Mouse (Mus musculus) midbrain, embryonic 11.5 days (tissue): Measurements from ENCODE around the gene Asb16. TPM values are rescaled to one million over a fixed set of nuclear protein-coding genes. Genes with fewer than 3 reads are reported as not detected.

ENCODE experiments used
- ATAC-seq: fragments of 200-750 bp; cut with Nextera tagmentation; 2 replicates; pipeline ENCODE4 v1.8.0; 2017; ENCODE audit warnings: moderate TSS enrichment, moderate library complexity; ENCODE audit not compliant: low FRiP score
- DNase-seq: peaks from one replicate; pipeline ENCODE4 v3.0.0; 2015; ENCODE audit warnings: low spot score; ENCODE audit errors: missing footprints
- H3K27ac ChIP-seq: fragments of 300-500 bp; sonication (generic); 2 replicates; pipeline ENCODE4 v1.5.1; 2014; ENCODE audit warnings: low read depth, low read length
- H3K27me3 ChIP-seq: fragments of 300-500 bp; sonication (generic); 2 replicates; pipeline ENCODE4 v1.6.1; 2014; ENCODE audit warnings: mild to moderate bottlenecking, low read length, moderate library complexity, mixed read lengths; ENCODE audit not compliant: control insufficient read depth, insufficient read depth
- H3K36me3 ChIP-seq: fragments of 300-500 bp; sonication (generic); 2 replicates; pipeline ENCODE4 v1.6.1; 2014; ENCODE audit warnings: mild to moderate bottlenecking, low read length, moderate library complexity, mixed read lengths; ENCODE audit not compliant: control insufficient read depth, insufficient read depth
- H3K4me1 ChIP-seq: fragments of 300-500 bp; sonication (generic); 2 replicates; pipeline ENCODE4 v1.6.1; 2014; ENCODE audit warnings: low read length; ENCODE audit not compliant: control insufficient read depth, insufficient read depth
- H3K4me2 ChIP-seq: fragments of 300-500 bp; sonication (generic); 2 replicates; pipeline ENCODE4 v1.6.1; 2014; ENCODE audit warnings: mild to moderate bottlenecking, moderate library complexity
- H3K4me3 ChIP-seq: fragments of 300-500 bp; sonication (generic); 2 replicates; pipeline ENCODE4 v1.5.1; 2014; ENCODE audit warnings: low read depth, low read length
- H3K9ac ChIP-seq: fragments of 300-500 bp; sonication (generic); 2 replicates; pipeline ENCODE4 v1.6.1; 2014; ENCODE audit warnings: low read length
- H3K9me3 ChIP-seq: fragments of 300-500 bp; sonication (generic); 2 replicates; pipeline ENCODE4 v1.6.1; 2016; ENCODE audit warnings: low read length; ENCODE audit not compliant: control insufficient read depth
- WGBS: fragments of 180-500 bp; shearing (Covaris S2); extraction: QIAGEN DNeasy Blood & Tissue Kit; methylation state at CpG from one replicate; pipeline ENCODE4 v1.1.7; 2014; 5-methylcytosine and 5-hydroxymethylcytosine counted together
- polyA plus RNA-seq: library from polyadenylated mRNA; unstranded; fragments of >200 nt; fragmentation: Nextera tagmentation; extraction: Ambion mirVana; gene quantifications from 2 replicates; pipeline ENCODE4 v1.2.1, GENCODE M21; 2014

Asb16 gene
- polyA plus RNA-seq, 1 experiment from 2014 or later, result 0.08 TPM

DNA sequence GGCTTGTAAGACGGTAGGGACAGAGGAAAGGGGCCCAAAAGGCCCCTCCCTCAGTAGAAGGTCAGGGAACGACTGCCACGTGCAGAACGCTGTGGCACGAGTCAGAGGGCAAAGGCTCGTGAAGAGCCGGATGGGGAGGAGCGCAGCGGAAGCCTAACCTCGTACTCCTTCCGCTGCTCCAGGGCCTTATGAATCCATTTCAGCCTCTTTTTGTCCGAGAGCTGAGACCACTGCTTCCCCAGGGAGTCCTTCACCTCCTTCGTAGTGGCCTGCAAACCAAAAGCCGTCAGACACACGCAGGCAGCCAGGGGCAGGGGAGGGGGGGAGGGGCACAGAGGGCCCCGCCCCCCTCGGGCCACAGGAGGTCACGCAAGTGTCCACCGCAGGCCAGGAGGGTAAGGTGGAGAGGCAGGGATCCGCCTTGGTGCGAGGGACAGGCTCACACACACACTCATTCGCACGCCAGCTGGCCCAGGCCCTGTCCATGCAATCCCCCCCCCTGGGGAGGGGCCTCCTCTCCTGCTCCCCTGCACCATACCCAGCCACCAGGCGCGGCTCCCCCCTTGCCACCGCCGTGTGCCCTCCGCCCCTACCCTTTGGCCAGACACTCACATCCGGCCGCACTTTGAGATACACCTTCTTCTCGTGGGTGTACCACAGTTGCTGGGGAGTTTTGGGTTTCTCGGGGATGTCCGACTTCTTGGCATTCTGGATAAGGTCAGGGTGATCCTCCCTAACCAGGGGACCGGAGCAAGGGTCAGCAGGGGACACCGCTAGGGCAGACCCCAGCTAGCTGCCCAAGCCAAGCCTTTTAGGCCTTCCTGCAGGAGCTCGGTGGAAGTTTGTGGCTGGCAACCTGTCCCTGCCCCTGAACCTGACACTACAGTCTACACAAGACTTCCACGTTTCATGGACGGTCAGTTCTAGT is 42.5 kb downstream of the Asb16 start:
- peaks cover 22% of the 10 kb centered on the region for H3K36me3 ChIP-seq
- peak; percentile 87 for DNase-seq
- H3K27ac ChIP-seq, result no peak overlapping the region
- H3K4me2 ChIP-seq, result no peak overlapping the region
- H3K9ac ChIP-seq, result 0 out of 2 replicates have a peak overlapping the region, but pooled peaks have one; percentile 5
- 43% methylated on average over 34 of the region's 38 CpGs for WGBS
- peaks cover 35% of the 10 kb centered on the region for H3K4me1 ChIP-seq
- H3K4me3 ChIP-seq, result 0 out of 2 replicates have a peak overlapping the region, but pooled peaks have one; percentile 3
- H3K9me3 ChIP-seq, result no peaks in the 10 kb centered on the region
- H3K27me3 ChIP-seq, result no peaks in the 10 kb centered on the region
- ATAC-seq, result no peak

DNA sequence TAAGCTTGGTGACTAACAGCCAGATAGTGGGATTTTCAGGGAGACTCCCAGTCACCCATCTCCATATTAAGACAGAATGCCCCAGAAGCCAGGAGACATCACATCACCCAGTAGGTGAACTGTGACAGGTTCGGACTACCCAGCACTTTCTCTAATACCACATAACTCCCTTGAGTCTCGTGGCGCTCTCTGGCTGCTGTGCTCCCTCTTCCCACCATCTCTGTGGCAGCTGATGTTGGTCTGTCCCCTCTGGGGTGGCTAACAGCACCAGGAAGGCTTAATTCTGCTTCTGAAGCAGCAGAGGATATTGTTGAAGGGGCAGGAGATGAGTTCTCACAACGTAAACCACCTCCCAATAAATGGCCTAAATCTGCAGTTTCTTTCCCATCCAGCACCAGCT is 43.4 kb downstream of the Asb16 start:
- ATAC-seq (no peak), DNase-seq (peak; percentile 53)
- no peak overlapping the region for H3K27ac ChIP-seq
- H3K9ac ChIP-seq, result no peak overlapping the region
- H3K4me2 ChIP-seq, result no peak overlapping the region
- WGBS, result 89% methylated on average over 4 of the region's 4 CpGs
- H3K4me3 ChIP-seq, result no peak overlapping the region
- peaks cover 37% of the 10 kb centered on the region for H3K4me1 ChIP-seq
- H3K36me3 ChIP-seq, result peaks cover 19% of the 10 kb centered on the region
- H3K9me3 ChIP-seq, result no peaks in the 10 kb centered on the region
- H3K27me3 ChIP-seq, result no peaks in the 10 kb centered on the region

DNA sequence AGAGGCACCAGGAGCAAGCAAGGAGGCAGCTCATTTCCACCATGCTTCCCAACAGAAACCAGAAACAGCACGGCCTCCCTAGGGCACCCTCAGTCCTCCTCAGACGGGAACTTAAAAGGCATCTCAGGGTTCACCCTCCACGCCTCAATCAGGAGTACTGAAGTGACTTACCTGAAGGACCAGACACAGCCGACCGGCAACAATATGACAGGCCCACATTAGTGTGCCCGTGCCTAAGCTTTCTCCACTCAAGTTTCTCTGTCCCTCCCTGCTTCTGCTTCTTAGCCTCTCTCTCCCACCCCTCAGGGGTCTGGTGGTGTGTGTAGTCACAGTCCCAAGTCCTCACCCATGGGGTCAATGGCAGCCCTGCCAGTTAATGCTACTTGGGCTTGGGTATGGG is 44.0 kb downstream of the Asb16 start:
- Histone ChIP-seq H3K4me3 (no peak overlapping the region), H3K4me1 (peaks cover 37% of the 10 kb centered on the region), H3K4me2 (no peak overlapping the region), H3K36me3 (peaks cover 18% of the 10 kb centered on the region), H3K9ac (no peak overlapping the region), H3K27ac (no peak overlapping the region), H3K27me3 (no peaks in the 10 kb centered on the region), H3K9me3 (no peaks in the 10 kb centered on the region)
- WGBS, result 86% methylated on average over 6 of the region's 6 CpGs
- DNase-seq (peak; percentile 81), ATAC-seq (no peak)

DNA sequence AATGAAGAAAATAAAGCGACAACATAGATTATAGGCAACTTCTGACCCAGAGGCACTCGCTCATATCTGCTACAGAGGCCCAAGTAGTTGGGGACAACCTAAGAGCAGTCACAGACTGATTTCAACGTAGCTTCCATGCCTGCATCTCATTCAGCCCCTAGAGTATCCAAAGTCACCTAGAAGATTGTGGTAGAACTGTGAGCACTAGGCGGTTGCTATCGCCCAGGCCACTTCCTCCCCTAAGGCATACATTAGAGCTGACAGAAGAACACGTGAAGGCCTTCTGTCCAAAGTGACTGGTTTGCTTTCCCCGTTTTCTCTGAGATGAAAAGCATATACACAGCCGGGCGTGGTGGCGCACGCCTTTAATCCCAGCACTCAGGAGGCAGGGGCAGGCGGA is 45.8 kb downstream of the Asb16 start:
- no peak overlapping the region for H3K4me3 ChIP-seq
- no peaks in the 10 kb centered on the region for H3K9me3 ChIP-seq
- 89% methylated on average over 12 of the region's 12 CpGs for WGBS
- H3K27me3 ChIP-seq, result no peaks in the 10 kb centered on the region
- no peak overlapping the region for H3K4me2 ChIP-seq
- no peak overlapping the region for H3K9ac ChIP-seq
- DNase-seq (peak; percentile 72), ATAC-seq (no peak)
- H3K4me1 ChIP-seq, result peaks cover 31% of the 10 kb centered on the region
- H3K36me3 ChIP-seq, result peaks cover 13% of the 10 kb centered on the region; the same call in 1 of the 2 replicates
- H3K27ac ChIP-seq, result no peak overlapping the region

DNA sequence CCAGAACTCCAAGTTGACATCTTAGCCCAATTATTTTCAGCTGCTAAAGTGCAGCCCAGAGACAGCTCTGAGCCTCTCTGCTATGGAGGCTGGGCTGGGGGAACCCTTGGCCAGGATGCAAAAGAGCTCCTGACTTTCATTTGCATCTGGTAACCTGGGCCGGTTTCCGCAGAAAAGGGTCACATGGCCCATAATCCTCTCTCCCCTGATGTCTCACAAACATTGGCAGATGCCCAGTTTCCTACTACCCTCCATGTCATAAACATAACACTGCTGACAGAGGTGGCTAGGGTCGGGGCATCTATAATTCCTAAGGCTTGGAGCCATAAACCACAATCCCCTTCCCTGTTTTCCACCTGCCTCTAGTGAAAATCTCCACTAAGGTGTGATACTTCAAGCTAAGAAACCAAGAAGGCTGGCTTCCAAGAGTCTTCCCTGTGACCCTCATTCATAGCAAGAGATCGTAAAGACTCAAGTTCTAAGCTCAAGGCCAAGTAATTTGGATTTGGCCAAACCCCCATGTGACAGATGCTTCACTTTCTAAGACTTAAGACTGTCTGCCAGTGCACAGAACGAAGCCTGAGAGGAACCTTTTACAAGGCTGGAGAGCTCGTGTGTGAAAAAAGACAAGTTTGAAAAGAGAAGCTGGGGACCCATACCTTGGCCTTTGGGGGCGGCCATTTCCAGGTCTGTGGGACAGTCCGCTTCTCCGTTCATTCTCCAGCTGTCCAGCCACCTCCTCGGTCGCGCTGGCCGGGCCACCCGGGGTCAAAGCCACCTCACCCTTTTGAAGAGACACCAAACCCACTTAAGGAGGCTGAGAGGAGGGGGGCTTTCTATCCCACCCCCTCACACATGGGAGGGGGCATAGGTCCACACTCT is 47.4 kb downstream of the Asb16 start:
- Histone ChIP-seq H3K27me3 (no peaks in the 10 kb centered on the region), H3K27ac (peak overlapping the region; percentile 27; the same call in 1 of the 2 replicates), H3K4me2 (peak overlapping the region; percentile 86), H3K36me3 (peaks cover 10% of the 10 kb centered on the region; the same call in 1 of the 2 replicates), H3K4me3 (peak overlapping the region; percentile 98), H3K9ac (peak overlapping the region; percentile 100), H3K4me1 (peaks cover 21% of the 10 kb centered on the region), H3K9me3 (no peaks in the 10 kb centered on the region)
- ATAC-seq, result no peak
- DNase-seq, result peak; percentile 91
- WGBS, result 13% methylated on average over 14 of the region's 14 CpGs

DNA sequence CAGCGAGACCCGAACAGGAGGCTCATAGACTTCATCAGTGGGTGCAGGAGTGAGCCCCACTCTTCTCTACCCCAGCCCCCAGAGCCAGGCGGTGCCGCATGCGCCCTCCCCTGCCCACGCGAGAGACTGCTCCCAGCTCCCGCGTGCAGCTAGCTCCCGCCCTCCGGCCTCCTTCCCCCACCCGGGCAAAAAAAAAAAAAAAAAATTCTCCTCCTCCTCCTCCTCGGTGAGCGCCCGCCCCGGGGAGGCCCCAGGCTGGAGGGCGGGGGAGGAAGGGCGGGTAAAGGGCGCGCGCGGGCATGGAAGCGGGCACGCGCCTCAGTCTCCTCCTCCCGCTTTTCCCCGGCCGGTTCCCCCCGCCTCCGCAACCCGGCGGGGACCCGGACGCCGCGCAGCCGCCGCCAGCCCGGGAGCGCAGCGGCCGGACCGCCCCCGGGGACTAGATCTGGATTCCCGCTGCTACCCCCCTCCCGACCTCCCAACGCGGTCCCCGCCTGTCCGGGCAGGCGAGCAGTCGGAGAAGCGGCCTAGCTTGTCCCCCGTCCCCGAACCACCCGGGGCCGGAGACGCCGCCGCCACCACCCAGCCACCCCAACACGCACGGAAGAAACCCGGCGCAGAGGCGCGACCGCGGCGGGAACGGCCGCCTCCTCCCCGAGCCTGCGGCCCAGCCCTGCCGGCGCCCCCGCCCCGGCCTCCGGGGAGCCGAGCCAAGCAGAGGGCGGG is 48.2 kb downstream of the Asb16 start:
- Histone ChIP-seq H3K4me2 (peak overlapping the region; percentile 86), H3K27ac (peak overlapping the region; percentile 97), H3K4me3 (peak overlapping the region; percentile 98), H3K36me3 (peaks cover 10% of the 10 kb centered on the region; the same call in 1 of the 2 replicates), H3K9ac (peak overlapping the region; percentile 100), H3K9me3 (no peaks in the 10 kb centered on the region), H3K4me1 (peaks cover 16% of the 10 kb centered on the region), H3K27me3 (no peaks in the 10 kb centered on the region)
- WGBS, result under 1% methylated on average over 65 of the region's 80 CpGs
- ATAC-seq, result peak; percentile 36
- peak; percentile 98 for DNase-seq

DNA sequence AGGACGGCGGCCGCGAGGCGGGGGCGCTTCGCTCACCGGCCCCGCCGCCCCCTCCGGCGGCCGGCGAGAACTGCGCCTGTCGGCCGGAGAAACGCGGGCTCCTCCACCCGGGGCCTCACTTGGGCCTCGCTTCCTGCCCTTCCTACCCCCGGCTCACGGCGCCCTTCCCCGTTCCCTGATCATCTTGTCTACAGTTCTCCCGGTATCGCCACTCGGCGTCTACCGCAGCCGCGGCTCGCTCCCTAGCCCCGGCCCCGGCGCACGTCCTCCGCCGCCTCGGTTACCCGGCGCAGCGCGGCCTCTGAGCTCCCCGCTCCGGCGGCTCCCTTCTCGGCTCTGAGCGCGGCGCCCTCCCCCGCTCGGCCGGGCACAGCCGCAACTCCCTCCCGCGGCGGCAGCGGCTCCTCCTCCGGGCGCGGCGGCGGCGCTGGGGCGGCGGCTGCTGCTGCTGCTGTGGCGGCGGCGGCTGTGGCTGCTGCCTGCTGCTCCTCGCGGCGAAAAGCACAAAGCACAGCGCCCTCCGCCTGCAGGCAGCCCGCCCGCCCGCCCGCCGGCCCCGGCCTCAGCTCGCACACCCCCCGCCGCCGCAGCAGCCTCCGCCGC is 48.9 kb downstream of the Asb16 start:
- H3K27me3 ChIP-seq, result no peaks in the 10 kb centered on the region
- peaks cover 16% of the 10 kb centered on the region for H3K4me1 ChIP-seq
- H3K27ac ChIP-seq, result peak overlapping the region; percentile 97
- H3K9ac ChIP-seq, result peak overlapping the region; percentile 100
- H3K4me2 ChIP-seq, result peak overlapping the region; percentile 86
- H3K9me3 ChIP-seq, result no peaks in the 10 kb centered on the region
- peak overlapping the region; percentile 98 for H3K4me3 ChIP-seq
- H3K36me3 ChIP-seq, result peaks cover 10% of the 10 kb centered on the region; the same call in 1 of the 2 replicates
- DNase-seq, result peak; percentile 97
- WGBS, result under 1% methylated on average over 77 of the region's 87 CpGs
- peak; percentile 14 for ATAC-seq

DNA sequence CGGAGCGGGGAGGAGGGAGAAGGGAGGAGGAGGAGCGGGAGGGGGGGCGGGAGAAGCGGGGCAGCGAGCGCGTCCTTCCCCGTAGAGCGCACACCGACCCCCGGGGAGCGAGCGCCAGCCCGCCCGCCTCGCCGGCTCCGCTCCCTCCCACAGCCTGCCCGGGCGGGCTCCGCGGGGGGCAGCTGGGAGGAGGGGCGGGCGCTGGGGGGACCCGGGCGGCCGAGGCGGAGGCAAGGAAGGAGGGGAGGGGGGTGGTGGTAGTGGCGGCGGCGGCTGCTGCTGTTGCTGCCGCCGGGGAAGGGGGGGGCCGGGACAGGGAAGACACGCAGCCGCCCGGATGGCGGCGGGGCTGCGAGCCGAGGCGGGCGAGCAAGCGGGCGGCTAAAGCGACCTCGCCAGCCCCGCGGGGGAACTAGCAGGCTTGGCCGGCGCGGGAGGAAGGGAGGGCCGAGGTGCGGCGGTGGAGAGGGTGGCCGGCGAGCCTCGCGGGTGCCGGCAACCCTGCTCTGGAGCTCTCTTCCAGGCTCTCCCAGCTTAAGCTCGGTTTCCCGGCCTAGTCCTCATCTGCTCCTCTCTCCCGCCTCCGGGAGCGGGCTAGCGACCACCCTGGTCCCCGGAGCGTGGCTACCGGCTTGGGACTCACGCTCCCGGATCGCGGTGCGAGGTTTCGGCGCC is 49.5 kb downstream of the Asb16 start:
- Histone ChIP-seq H3K4me3 (peak overlapping the region; percentile 98), H3K27me3 (no peaks in the 10 kb centered on the region), H3K4me1 (peaks cover 16% of the 10 kb centered on the region), H3K36me3 (peaks cover 10% of the 10 kb centered on the region; the same call in 1 of the 2 replicates), H3K4me2 (peak overlapping the region; percentile 86), H3K27ac (peak overlapping the region; percentile 97), H3K9me3 (no peaks in the 10 kb centered on the region), H3K9ac (peak overlapping the region; percentile 100)
- ATAC-seq, result peak; percentile 55
- peak; percentile 98 for DNase-seq
- 1% methylated on average over 47 of the region's 77 CpGs for WGBS
